Mouse (Mus musculus) forebrain, embryonic 12.5 days (tissue): Measurements from ENCODE around the gene Tnnt3. TPM values are rescaled to one million over a fixed set of nuclear protein-coding genes. Genes with fewer than 3 reads are reported as not detected.

ENCODE experiments used
- ATAC-seq: fragments of 200-750 bp; cut with Nextera tagmentation; 2 replicates; pipeline ENCODE4 v1.8.0; 2017; ENCODE audit warnings: moderate TSS enrichment; ENCODE audit not compliant: low FRiP score
- H3K27ac ChIP-seq: fragments of 300-500 bp; sonication (generic); 2 replicates; pipeline ENCODE4 v1.5.1; 2016; ENCODE audit warnings: mild to moderate bottlenecking
- H3K27me3 ChIP-seq: fragments of 300-500 bp; sonication (generic); 2 replicates; pipeline ENCODE4 v1.6.1; 2016; ENCODE audit warnings: mild to moderate bottlenecking
- H3K36me3 ChIP-seq: fragments of 300-500 bp; sonication (generic); replicated peaks from 2 replicates; pipeline ENCODE4 v1.6.1; 2016; ENCODE audit warnings: mild to moderate bottlenecking
- H3K4me1 ChIP-seq: fragments of 300-500 bp; sonication (generic); 2 replicates; pipeline ENCODE4 v1.6.1; 2016
- H3K4me2 ChIP-seq: fragments of 300-500 bp; sonication (generic); 2 replicates; pipeline ENCODE4 v1.6.1; 2016; ENCODE audit warnings: mild to moderate bottlenecking, moderate library complexity
- H3K4me3 ChIP-seq: fragments of 300-500 bp; sonication (generic); replicated peaks from 2 replicates; pipeline ENCODE4 v1.5.1; 2016; ENCODE audit warnings: mild to moderate bottlenecking
- H3K9ac ChIP-seq: fragments of 300-500 bp; sonication (generic); 2 replicates; pipeline ENCODE4 v1.6.1; 2016; ENCODE audit warnings: mild to moderate bottlenecking
- H3K9me3 ChIP-seq: fragments of 300-500 bp; sonication (generic); 2 replicates; pipeline ENCODE4 v1.6.1; 2016
- WGBS: fragments of 180-500 bp; shearing (Covaris S2); methylation state at CpG from one replicate; pipeline ENCODE4 v1.1.7; 2016; 5-methylcytosine and 5-hydroxymethylcytosine counted together
- polyA plus RNA-seq: library from polyadenylated mRNA; unstranded; fragments of >200 nt; fragmentation: Nextera tagmentation; extraction: Ambion mirVana; gene quantifications from 2 replicates; pipeline ENCODE4 v1.2.1, GENCODE M21; 2016

Tnnt3 gene
- polyA plus RNA-seq, 1 experiment from 2014 or later = 0.78 TPM

DNA sequence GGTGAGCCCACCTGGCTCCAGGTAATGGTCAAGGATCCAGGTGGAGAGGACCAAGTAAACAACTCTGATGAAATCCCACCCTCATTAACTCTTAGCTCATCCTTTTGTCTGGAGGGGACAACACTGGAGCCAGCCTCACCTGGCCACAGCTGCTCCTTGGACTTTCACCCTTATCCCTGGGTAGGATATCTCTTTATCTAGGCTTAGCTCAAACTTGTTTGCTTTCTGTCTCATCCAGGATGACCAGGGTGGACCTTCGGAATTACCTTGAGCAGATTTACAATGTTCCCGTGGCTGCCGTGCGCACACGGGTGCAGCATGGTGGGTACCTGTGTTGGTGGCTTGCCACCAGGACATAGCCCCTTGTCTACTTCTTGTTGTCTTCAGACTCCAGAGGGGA, 37.2 kb downstream of the Tnnt3 start:
- Histone ChIP-seq H3K9ac (no peak overlapping the region), H3K27ac (no peak overlapping the region), H3K36me3 (peaks cover 7% of the 10 kb centered on the region), H3K27me3 (peaks cover 3% of the 10 kb centered on the region; the same call in 1 of the 2 replicates), H3K4me3 (no peak overlapping the region), H3K4me2 (no peak overlapping the region), H3K4me1 (peaks cover 37% of the 10 kb centered on the region), H3K9me3 (no peaks in the 10 kb centered on the region)
- ATAC-seq = no peak
- 98% methylated on average over 5 of the region's 5 CpGs for WGBS

GRCm38 (mm10) chr7:142537181-142537580, 38.5 kb downstream of the Tnnt3 start:
- peaks cover 37% of the 10 kb centered on the region for H3K4me1 ChIP-seq

DNA sequence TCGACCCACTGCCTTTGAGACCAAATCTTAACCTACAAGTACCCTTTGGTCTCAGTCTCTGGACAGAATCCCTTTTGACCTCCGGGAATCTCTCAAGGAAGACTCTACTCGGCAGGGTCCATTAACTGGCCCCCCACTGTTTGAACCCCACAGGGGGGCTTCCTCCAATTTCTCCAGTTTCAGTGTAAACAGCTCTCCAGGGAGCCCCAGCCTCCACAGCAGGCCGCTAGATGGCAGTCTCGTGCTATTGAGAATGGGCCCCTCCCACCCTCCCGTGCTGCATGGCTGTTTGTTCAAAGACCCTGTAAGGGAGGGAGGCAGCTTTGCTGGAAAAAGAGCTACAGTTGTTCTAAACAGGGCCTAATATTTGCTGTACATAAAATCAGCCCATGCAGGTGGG, 39.2 kb downstream of the Tnnt3 start:
- H3K4me1 ChIP-seq = peaks cover 38% of the 10 kb centered on the region
- H3K36me3 ChIP-seq = peaks cover 10% of the 10 kb centered on the region
- 5% methylated on average over 6 of the region's 6 CpGs for WGBS
- peak; percentile 58; the same call in 1 of the 2 replicates for ATAC-seq
- H3K27ac ChIP-seq = peak overlapping the region; percentile 76
- no peaks in the 10 kb centered on the region for H3K27me3 ChIP-seq
- no peak overlapping the region for H3K4me2 ChIP-seq
- no peaks in the 10 kb centered on the region for H3K9me3 ChIP-seq
- peak overlapping the region; percentile 17; the same call in 1 of the 2 replicates for H3K9ac ChIP-seq
- H3K4me3 ChIP-seq = no peak overlapping the region

More at GRCm38 (mm10) chr7:142537181-142537580, 38.5 kb downstream of the Tnnt3 start:
- Histone ChIP-seq H3K4me3 (no peak overlapping the region), H3K27me3 (no peaks in the 10 kb centered on the region), H3K9me3 (no peaks in the 10 kb centered on the region), H3K36me3 (peaks cover 10% of the 10 kb centered on the region), H3K4me2 (no peak overlapping the region), H3K27ac (peak overlapping the region; percentile 76; the same call in 1 of the 2 replicates), H3K9ac (no peak overlapping the region)
- no peak for ATAC-seq
- WGBS = 59% methylated on average over 5 of the region's 5 CpGs

DNA sequence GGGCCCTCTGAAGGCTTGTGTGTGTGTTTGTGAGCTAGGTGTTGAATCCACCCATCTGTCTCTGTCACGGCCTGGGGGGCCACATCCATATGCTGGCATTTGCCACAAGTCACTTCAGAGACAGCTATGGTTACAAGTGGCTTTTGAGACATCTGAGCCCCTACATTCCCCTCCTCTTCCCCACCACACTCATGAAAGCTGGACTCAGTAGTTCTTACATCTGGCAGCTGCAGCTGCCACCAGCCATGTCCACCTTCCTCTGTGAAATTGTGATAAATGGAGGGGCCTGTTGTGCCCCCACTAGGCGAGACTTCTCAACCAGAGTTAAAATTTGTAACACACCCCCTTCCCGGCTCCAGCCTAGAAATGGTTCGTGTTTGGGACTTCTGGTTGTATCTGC, 39.7 kb downstream of the Tnnt3 start:
- H3K4me2 ChIP-seq = no peak overlapping the region
- no peaks in the 10 kb centered on the region for H3K27me3 ChIP-seq
- H3K9me3 ChIP-seq = no peaks in the 10 kb centered on the region
- peak overlapping the region; percentile 17 for H3K9ac ChIP-seq
- 22% methylated on average over 4 of the region's 4 CpGs for WGBS
- peaks cover 10% of the 10 kb centered on the region for H3K36me3 ChIP-seq
- peak overlapping the region; percentile 76 for H3K27ac ChIP-seq
- H3K4me1 ChIP-seq = peaks cover 41% of the 10 kb centered on the region
- no peak overlapping the region for H3K4me3 ChIP-seq
- ATAC-seq = 0 out of 2 replicates have a peak, but pooled peaks have one; percentile 4

DNA sequence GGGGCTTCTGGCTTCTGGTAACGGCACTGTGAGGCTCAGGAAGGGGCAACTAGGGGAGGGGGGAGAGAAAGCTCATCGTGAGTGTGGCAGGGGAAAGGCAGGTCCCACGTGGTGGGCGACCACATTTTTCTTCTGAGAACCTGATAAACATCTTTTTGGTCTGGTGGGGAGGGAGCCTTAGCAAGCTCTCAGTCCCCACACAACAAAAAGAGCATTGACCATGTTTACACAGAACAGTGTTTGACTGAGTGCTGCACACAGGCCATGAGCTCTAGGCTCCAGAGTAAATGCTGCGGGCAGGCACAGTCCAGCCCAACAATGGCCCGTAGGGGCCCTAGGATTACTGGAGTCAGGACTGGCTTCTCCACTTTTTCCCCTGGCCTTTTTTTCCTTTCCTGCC, 40.1 kb downstream of the Tnnt3 start:
- 11% methylated on average over 6 of the region's 6 CpGs for WGBS
- Histone ChIP-seq H3K9me3 (no peaks in the 10 kb centered on the region), H3K27ac (peak overlapping the region; percentile 76), H3K27me3 (no peaks in the 10 kb centered on the region), H3K4me3 (no peak overlapping the region), H3K4me2 (no peak overlapping the region), H3K4me1 (peaks cover 37% of the 10 kb centered on the region), H3K9ac (peak overlapping the region; percentile 17), H3K36me3 (peaks cover 10% of the 10 kb centered on the region)
- ATAC-seq = no peak

- H3K4me2 ChIP-seq = no peak overlapping the region
- ATAC-seq = no peak
- H3K4me3 ChIP-seq = no peak overlapping the region
- no peaks in the 10 kb centered on the region for H3K27me3 ChIP-seq
- H3K9me3 ChIP-seq = no peaks in the 10 kb centered on the region
- WGBS = 67% methylated on average over 8 of the region's 8 CpGs
- H3K4me1 ChIP-seq = peaks cover 30% of the 10 kb centered on the region
- peaks cover 10% of the 10 kb centered on the region for H3K36me3 ChIP-seq
- no peak overlapping the region for H3K27ac ChIP-seq
- no peak overlapping the region for H3K9ac ChIP-seq
Measured at GRCm38 (mm10) chr7:142539828-142540227, 41.2 kb downstream of the Tnnt3 start.

DNA sequence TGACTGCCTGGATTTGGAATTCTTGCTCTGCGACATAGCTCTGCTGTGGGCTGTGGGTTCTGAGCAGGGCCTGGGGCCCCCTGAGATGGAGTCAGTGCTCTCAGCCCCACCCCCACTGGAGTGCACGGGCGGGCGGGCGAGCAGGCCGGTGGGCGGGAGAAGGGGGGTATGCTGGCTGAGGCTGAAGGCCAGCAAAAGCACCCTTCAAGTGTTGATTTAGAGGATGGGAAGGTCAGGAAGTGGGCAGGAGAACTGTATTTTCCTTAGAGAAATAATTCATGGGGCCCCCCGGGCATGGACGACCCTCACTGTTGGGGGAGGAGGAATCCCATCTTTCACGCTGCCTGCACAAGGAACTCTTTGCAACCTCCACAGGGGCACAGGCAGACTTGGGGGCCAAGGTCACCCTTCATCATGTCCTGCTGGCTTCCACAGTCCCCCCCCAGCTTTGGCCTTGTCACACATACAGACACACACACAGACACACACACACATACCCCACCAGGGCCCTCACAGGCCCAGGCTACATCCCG, 44.2 kb downstream of the Tnnt3 start:
- peaks cover 28% of the 10 kb centered on the region for H3K4me1 ChIP-seq
- ATAC-seq = no peak

GRCm38 (mm10) chr7:142545967-142546366, 47.3 kb downstream of the Tnnt3 start:
- Histone ChIP-seq H3K27me3 (no peaks in the 10 kb centered on the region), H3K4me3 (no peak overlapping the region), H3K4me1 (peaks cover 19% of the 10 kb centered on the region), H3K36me3 (0 out of 2 replicates have a peak, but pooled peaks cover 2% of the 10 kb centered on the region), H3K4me2 (no peak overlapping the region), H3K9me3 (no peaks in the 10 kb centered on the region), H3K9ac (no peak overlapping the region), H3K27ac (no peak overlapping the region)
- ATAC-seq = no peak
- WGBS = 79% methylated on average over 7 of the region's 7 CpGs

More for the DNA sequence above, 44.2 kb downstream of the Tnnt3 start:
- no peak overlapping the region for H3K9ac ChIP-seq
- H3K9me3 ChIP-seq = no peaks in the 10 kb centered on the region
- H3K36me3 ChIP-seq = 0 out of 2 replicates have a peak, but pooled peaks cover 6% of the 10 kb centered on the region
- H3K27ac ChIP-seq = peak overlapping the region; percentile 42; the same call in 1 of the 2 replicates
- no peaks in the 10 kb centered on the region for H3K27me3 ChIP-seq
- no peak overlapping the region for H3K4me2 ChIP-seq
- 36% methylated on average over 11 of the region's 11 CpGs for WGBS
- no peak overlapping the region for H3K4me3 ChIP-seq

GRCm38 (mm10) chr7:142547874-142548273, 49.2 kb downstream of the Tnnt3 start:
- H3K4me1 ChIP-seq = peaks cover 12% of the 10 kb centered on the region
- ATAC-seq = no peak

DNA sequence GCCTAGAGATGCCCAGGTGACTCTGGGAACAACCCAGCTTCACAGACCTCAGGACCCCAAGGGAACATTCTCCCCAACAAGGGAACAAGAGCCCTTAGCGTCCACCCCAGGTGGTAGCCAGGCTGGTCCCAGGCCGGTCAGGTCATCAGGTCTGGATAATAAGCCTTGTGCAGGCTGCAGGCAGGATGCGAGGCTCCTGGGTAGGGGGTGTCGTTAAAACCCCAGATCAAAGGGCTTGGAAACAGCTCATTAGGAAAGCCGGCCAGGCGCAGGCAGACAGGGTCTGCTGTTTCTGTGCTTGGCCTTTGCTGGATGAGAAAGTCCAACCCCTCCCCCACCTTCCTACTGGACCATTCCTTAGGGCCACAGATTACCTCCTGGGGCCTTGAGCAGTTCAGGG, 50.1 kb downstream of the Tnnt3 start:
- ATAC-seq = no peak
- no peak overlapping the region for H3K27ac ChIP-seq
- H3K9ac ChIP-seq = no peak overlapping the region
- H3K4me2 ChIP-seq = no peak overlapping the region
- H3K4me3 ChIP-seq = no peak overlapping the region
- H3K9me3 ChIP-seq = no peaks in the 10 kb centered on the region
- WGBS = 11% methylated on average over 6 of the region's 6 CpGs
- H3K36me3 ChIP-seq = no peaks in the 10 kb centered on the region
- H3K27me3 ChIP-seq = no peaks in the 10 kb centered on the region
- H3K4me1 ChIP-seq = peaks cover 13% of the 10 kb centered on the region; the same call in 1 of the 2 replicates

More at GRCm38 (mm10) chr7:142547874-142548273, 49.2 kb downstream of the Tnnt3 start:
- no peak overlapping the region for H3K9ac ChIP-seq
- H3K27ac ChIP-seq = no peak overlapping the region
- WGBS = 55% methylated on average over 2 of the region's 2 CpGs
- H3K9me3 ChIP-seq = no peaks in the 10 kb centered on the region
- no peak overlapping the region for H3K4me3 ChIP-seq
- H3K4me2 ChIP-seq = no peak overlapping the region
- no peaks in the 10 kb centered on the region for H3K36me3 ChIP-seq
- H3K27me3 ChIP-seq = no peaks in the 10 kb centered on the region

- WGBS = 88% methylated on average over 10 of the region's 10 CpGs
- no peak overlapping the region for H3K4me2 ChIP-seq
- H3K4me1 ChIP-seq = peaks cover 24% of the 10 kb centered on the region
Measured at GRCm38 (mm10) chr7:142549941-142550763, 51.5 kb downstream of the Tnnt3 start.

DNA sequence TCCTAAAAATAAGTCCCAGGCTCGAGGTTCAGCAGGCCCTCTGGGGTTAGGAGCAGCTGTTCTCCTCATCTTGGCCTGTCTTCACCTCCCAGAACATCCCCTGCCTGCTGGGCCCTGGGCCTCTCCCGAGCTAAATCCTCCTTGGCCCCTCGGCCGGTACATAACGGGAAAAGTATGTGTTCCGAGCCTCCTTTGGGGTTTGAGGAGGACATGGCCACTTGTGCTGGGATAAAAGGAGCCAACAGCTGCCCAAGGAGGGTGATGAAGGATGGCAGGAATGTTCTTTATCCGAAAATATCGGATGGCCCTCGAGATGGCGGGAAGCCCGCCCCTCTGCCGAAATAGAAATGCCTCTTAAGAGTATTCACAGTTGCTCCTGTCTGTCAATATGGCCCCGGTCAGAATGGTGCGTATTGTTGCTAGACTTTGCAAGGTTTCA, 52.3 kb downstream of the Tnnt3 start:
- Histone ChIP-seq H3K9ac (no peak overlapping the region), H3K9me3 (no peaks in the 10 kb centered on the region), H3K4me1 (peaks cover 24% of the 10 kb centered on the region), H3K27me3 (no peaks in the 10 kb centered on the region), H3K4me3 (no peak overlapping the region), H3K27ac (no peak overlapping the region), H3K36me3 (no peaks in the 10 kb centered on the region), H3K4me2 (no peak overlapping the region)
- WGBS = 87% methylated on average over 14 of the region's 14 CpGs
- no peak for ATAC-seq

More at GRCm38 (mm10) chr7:142549941-142550763, 51.5 kb downstream of the Tnnt3 start:
- no peaks in the 10 kb centered on the region for H3K9me3 ChIP-seq
- H3K36me3 ChIP-seq = no peaks in the 10 kb centered on the region
- H3K27ac ChIP-seq = no peak overlapping the region
- H3K4me3 ChIP-seq = no peak overlapping the region
- H3K9ac ChIP-seq = no peak overlapping the region
- no peak for ATAC-seq
- H3K27me3 ChIP-seq = no peaks in the 10 kb centered on the region
